ENCODE assay signal across 9 mouse cellular contexts in the genomic region with DNA sequence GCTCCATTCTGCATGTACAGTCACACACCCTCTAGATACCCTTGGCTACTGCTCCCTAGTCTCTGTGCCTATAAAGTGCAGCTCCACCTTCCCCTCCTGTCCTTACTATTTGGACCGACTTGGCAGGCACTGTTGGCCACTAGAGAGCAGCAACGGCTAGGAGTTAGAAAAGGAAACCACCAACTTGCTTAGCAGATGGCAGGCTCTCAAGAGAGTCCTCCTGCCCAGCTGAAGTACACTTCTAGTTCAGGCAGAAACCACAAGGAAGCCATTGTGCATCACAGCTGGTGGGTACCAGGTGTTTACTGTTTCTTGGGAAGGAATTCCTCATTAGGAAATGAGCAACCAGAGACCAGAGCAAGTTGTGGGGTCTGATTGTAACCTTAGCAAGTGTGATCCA.
DNase-seq lines count a peak whose midpoint lies in the region; ATAC-seq and TF ChIP-seq lines count a peak whose summit lies in the region.
"Had no signal": no experiment of that assay in that cellular context is flagged by ENCODE, and none has a peak within 500 bp of the region (broad histone marks: within the 10 kb centered on the region; RNA-seq: fewer than 3 reads in every experiment).

No protein-coding gene starts in this region.

- peaks cover 2% of the 10 kb centered on the region; the same call in 1 of the 2 replicates for H3K4me1 ChIP-seq in embryonic facial prominence, embryonic 15.5 days
- H3K4me1 ChIP-seq in heart, embryonic 10.5 days, result peaks cover 7% of the 10 kb centered on the region; the same call in 1 of the 2 replicates
- no peaks in the 10 kb centered on the region for H3K4me1 ChIP-seq in liver, embryonic 14.5 days (replicated peaks; ENCODE audit: control insufficient read depth in 2 of 2, insufficient read depth in 2 of 2, low read length in 1 of 2)
- peaks cover 13% of the 10 kb centered on the region; the same call in 1 of the 2 replicates for H3K4me1 ChIP-seq in neural tube, embryonic 13.5 days (replicated peaks)

- peak; percentile 47 for DNase-seq in CD4-positive helper T cell, adult 2 months (ENCODE audit: low read depth, low spot score)
- peak; percentile 76 to 81 for DNase-seq in adrenal gland, postnatal 36 days
- peak; percentile 82 for DNase-seq in heart, embryonic 10.5 days (ENCODE audit: low spot score)
- DNase-seq in kidney, postnatal 14 days, result peak; percentile 77
- DNase-seq in liver, embryonic 14.5 days (ENCODE audit: low read depth in 3 of 3, low spot score in 3 of 3), result no peak
- peak; percentile 26 to 31 for DNase-seq in thymus, adult 18-20 months

- no peaks in the 10 kb centered on the region for H3K36me3 ChIP-seq in embryonic facial prominence, embryonic 15.5 days
- no peaks in the 10 kb centered on the region for H3K36me3 ChIP-seq in heart, embryonic 10.5 days
- no peaks in the 10 kb centered on the region for H3K36me3 ChIP-seq in liver, embryonic 14.5 days (replicated peaks; ENCODE audit: control insufficient read depth, insufficient read depth, low read depth)
- H3K36me3 ChIP-seq in neural tube, embryonic 13.5 days, result 0 out of 2 replicates have a peak, but pooled peaks cover 4% of the 10 kb centered on the region

- TF ChIP-seq CTCF in liver, embryonic 14.5 days (IDR thresholded peaks at IDR 0.05; ENCODE audit: low read depth), result peak; percentile 64

- no peak overlapping the region for H3K4me2 ChIP-seq in embryonic facial prominence, embryonic 15.5 days (replicated peaks)
- H3K4me2 ChIP-seq in liver, embryonic 14.5 days (ENCODE audit: low read depth), result no peak overlapping the region
- H3K4me2 ChIP-seq in neural tube, embryonic 13.5 days, result no peak overlapping the region
- H3K4me2 ChIP-seq: embryonic facial prominence, embryonic 12.5 days had no signal

- WGBS in embryonic facial prominence, embryonic 15.5 days, result 3% methylated on average over 2 of the region's 2 CpGs
- WGBS in heart, embryonic 10.5 days, result 8% methylated on average over 2 of the region's 2 CpGs
- 2% methylated on average over 2 of the region's 2 CpGs for WGBS in liver, embryonic 14.5 days (ENCODE audit: insufficient replicate concordance)
- 11% methylated on average over 2 of the region's 2 CpGs for WGBS in neural tube, embryonic 13.5 days

- no peak overlapping the region for H3K27ac ChIP-seq in embryonic facial prominence, embryonic 15.5 days (replicated peaks)
- H3K27ac ChIP-seq in heart, embryonic 10.5 days, result no peak overlapping the region
- H3K27ac ChIP-seq in liver, embryonic 14.5 days, result no peak overlapping the region
- no peak overlapping the region for H3K27ac ChIP-seq in neural tube, embryonic 13.5 days (replicated peaks)
- H3K27ac ChIP-seq: embryonic facial prominence, embryonic 12.5 days had no signal

- no peaks in the 10 kb centered on the region for H3K9me3 ChIP-seq in embryonic facial prominence, embryonic 15.5 days (replicated peaks)
- no peaks in the 10 kb centered on the region for H3K9me3 ChIP-seq in heart, embryonic 10.5 days
- no peaks in the 10 kb centered on the region for H3K9me3 ChIP-seq in liver, embryonic 14.5 days (ENCODE audit: control insufficient read depth, low read length)
- H3K9me3 ChIP-seq in neural tube, embryonic 13.5 days, result no peaks in the 10 kb centered on the region
- H3K9me3 ChIP-seq: embryonic facial prominence, embryonic 12.5 days had no signal

- H3K9ac ChIP-seq in embryonic facial prominence, embryonic 15.5 days, result no peak overlapping the region
- H3K9ac ChIP-seq in liver, embryonic 14.5 days (replicated peaks), result no peak overlapping the region
- H3K9ac ChIP-seq in neural tube, embryonic 13.5 days, result no peak overlapping the region
- H3K9ac ChIP-seq: embryonic facial prominence, embryonic 12.5 days had no signal

- peak; percentile 50 for ATAC-seq in embryonic facial prominence, embryonic 15.5 days (ENCODE audit: insufficient number of reproducible peaks, low FRiP score, low TSS enrichment, low read depth)
- no peak for ATAC-seq in liver, embryonic 14.5 days (ENCODE audit: insufficient read depth)
- ATAC-seq in neural tube, embryonic 13.5 days (ENCODE audit: low read depth), result peak; percentile 65; the same call in 1 of the 2 replicates

- no peaks in the 10 kb centered on the region for H3K27me3 ChIP-seq in embryonic facial prominence, embryonic 15.5 days
- no peaks in the 10 kb centered on the region for H3K27me3 ChIP-seq in heart, embryonic 10.5 days (ENCODE audit: insufficient read depth, poor library complexity, severe bottlenecking)
- no peaks in the 10 kb centered on the region for H3K27me3 ChIP-seq in liver, embryonic 14.5 days (ENCODE audit: control insufficient read depth, insufficient read depth, low read length)
- H3K27me3 ChIP-seq in neural tube, embryonic 13.5 days, result no peaks in the 10 kb centered on the region
- H3K27me3 ChIP-seq: embryonic facial prominence, embryonic 12.5 days had no signal

- H3K4me3 ChIP-seq in embryonic facial prominence, embryonic 15.5 days (replicated peaks), result no peak overlapping the region
- no peak overlapping the region for H3K4me3 ChIP-seq in heart, embryonic 10.5 days
- H3K4me3 ChIP-seq in liver, embryonic 14.5 days (ENCODE audit: insufficient read depth in 1 of 2, low read depth in 2 of 2, low read length in 2 of 2), result no peak overlapping the region
- no peak overlapping the region for H3K4me3 ChIP-seq in neural tube, embryonic 13.5 days
- H3K4me3 ChIP-seq: embryonic facial prominence, embryonic 12.5 days had no signal

- no peak for TF ChIP-seq EP300 in liver, embryonic 14.5 days (IDR thresholded peaks at IDR 0.05; ENCODE audit: low read depth)

Comparison
In these comparisons a context has a peak if more than half of its experiments do, and no peak if none do; other contexts are left out.
1. DNase-seq: peak in CD4-positive helper T cell, adult 2 months (single experiment), adrenal gland, postnatal 36 days (2 of 2), heart, embryonic 10.5 days (single experiment), kidney, postnatal 14 days (single experiment) and thymus, adult 18-20 months (2 of 2); none in liver, embryonic 14.5 days (0 of 3).